Mouse (Mus musculus): ENCODE results near the gene Clec2g. TPM values are rescaled to one million over a fixed set of nuclear protein-coding genes. Genes with fewer than 3 reads are reported as not detected.

Clec2g gene
- total and polyA plus RNA-seq, 3 experiments: 0.04 TPM; not detected in 2

DNA sequence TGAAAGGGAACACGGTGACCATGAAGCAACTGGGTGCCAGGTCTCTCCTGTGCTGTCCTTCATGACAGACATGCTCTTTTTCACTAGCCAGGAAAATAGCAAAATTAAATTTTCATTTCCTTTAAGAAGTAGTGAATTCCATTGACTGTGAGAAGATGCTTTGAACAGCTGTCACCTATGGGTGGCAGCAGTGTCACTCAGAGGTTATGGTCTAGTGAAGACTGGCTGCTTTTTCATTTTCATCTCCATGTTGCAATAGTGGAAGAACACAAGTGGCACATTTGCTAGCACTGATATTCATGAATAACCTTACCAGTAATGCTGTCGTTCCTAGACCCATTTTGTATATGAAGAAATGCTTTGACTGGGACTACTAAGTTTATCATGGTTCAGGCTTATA lies 99.2 kb downstream of the Clec2g start:
- H3K27me3 ChIP-seq (ENCODE audit: control insufficient read depth in 1 of 2, insufficient read depth in 2 of 2, low read length in 2 of 2): no peaks in the 10 kb centered on the region
- peaks cover 2 to 8% of the 10 kb centered on the region in 2 experiments; a peak in 2 of 4 replicates for H3K36me3 ChIP-seq (ENCODE audit: control insufficient read depth in 1 of 2, insufficient read depth in 2 of 2, low read length in 2 of 2)
- H3K9ac ChIP-seq (ENCODE audit: control insufficient read depth, low read depth, low read length, poor library complexity, severe bottlenecking): no peak overlapping the region
- H3K4me3 ChIP-seq (ENCODE audit: control insufficient read depth in 1 of 2, insufficient read depth in 1 of 2, low read depth in 2 of 2, low read length in 2 of 2): no peak overlapping the region
- H3K9me3 ChIP-seq (replicated peaks; ENCODE audit: insufficient read depth, low read length): no peaks in the 10 kb centered on the region
- H3K79me2 ChIP-seq (ENCODE audit: control insufficient read depth, insufficient read depth, low read length, poor library complexity): no peaks in the 10 kb centered on the region
- no peak overlapping the region for H3K27ac ChIP-seq (ENCODE audit: control insufficient read depth, low read depth, low read length)
- peak; percentile 83 for DNase-seq (ENCODE audit: low read depth, low spot score)
- H3K4me1 ChIP-seq (ENCODE audit: control insufficient read depth in 1 of 2, insufficient read depth in 2 of 2, low read length in 2 of 2): peaks cover 3 to 4% of the 10 kb centered on the region in 2 experiments; a peak in 3 of 4 replicates
- no peak for TF ChIP-seq POLR2AphosphoS2 (IDR thresholded peaks at IDR 0.05; ENCODE audit: low read length)
- TF ChIP-seq ZC3H11A (IDR thresholded peaks at IDR 0.05; ENCODE audit: low read depth, low read length): peak; percentile 96
- TF ChIP-seq RAD21 (IDR thresholded peaks at IDR 0.05; ENCODE audit: low read depth, low read length): peak; percentile 96
- TF ChIP-seq TBP (IDR thresholded peaks at IDR 0.05; ENCODE audit: low read depth, low read length): 0 out of 2 replicates have a peak, but pooled peaks have one; percentile 34
- no peak for TF ChIP-seq ZNF384 (IDR thresholded peaks at IDR 0.05; ENCODE audit: low read depth, low read length)
- no peak for TF ChIP-seq ZMIZ1 (IDR thresholded peaks at IDR 0.05; ENCODE audit: low read depth, low read length)
- no peak for TF ChIP-seq GABPA (IDR thresholded peaks at IDR 0.05; ENCODE audit: low read depth, low read length)
- TF ChIP-seq CTCF (IDR thresholded peaks at IDR 0.05 in 2 of 3, conservative IDR thresholded peaks at IDR 0.05 in 1 of 3; ENCODE audit: control insufficient read depth in 1 of 3, insufficient read depth in 1 of 3, low read depth in 2 of 3, low read length in 3 of 3, poor library complexity in 1 of 3, severe bottlenecking in 1 of 3): peak; percentile 64 to 94 (median 72)
- TF ChIP-seq SMC3 (IDR thresholded peaks at IDR 0.05; ENCODE audit: low read depth, low read length): peak; percentile 98

Other genes starting within 250 kb of the Clec2g start
- gene Klrb1, start 211.3 kb upstream of the Clec2g start, total RNA-seq (2012; rRNA removed): not detected in 2 replicates
- gene Klrb1, start 211.3 kb upstream of the Clec2g start, polyA plus RNA-seq (2012; ENCODE audit: insufficient read depth in 1 of 2, insufficient read length in 2 of 2, low read depth in 1 of 2, low replicate concordance in 2 of 2, missing spikeins in 1 of 2): not detected
- not detected in 2 replicates for gene Klrb1c, start 145.2 kb upstream of the Clec2g start, total RNA-seq (2012; rRNA removed)
- gene Klrb1c, start 145.2 kb upstream of the Clec2g start, polyA plus RNA-seq (2012; ENCODE audit: insufficient read depth in 1 of 2, insufficient read length in 2 of 2, low read depth in 1 of 2, low replicate concordance in 2 of 2, missing spikeins in 1 of 2): not detected
- not detected in 2 replicates for gene Gm44511, start 108.1 kb upstream of the Clec2g start, total RNA-seq (2012; rRNA removed)
- gene Gm44511, start 108.1 kb upstream of the Clec2g start, polyA plus RNA-seq (2012; ENCODE audit: insufficient read depth in 1 of 2, insufficient read length in 2 of 2, low read depth in 1 of 2, low replicate concordance in 2 of 2, missing spikeins in 1 of 2): not detected
- gene Klrb1b, start 108.0 kb upstream of the Clec2g start, total RNA-seq (2012; rRNA removed): not detected in 2 replicates
- not detected for gene Klrb1b, start 108.0 kb upstream of the Clec2g start, polyA plus RNA-seq (2012; ENCODE audit: insufficient read depth in 1 of 2, insufficient read length in 2 of 2, low read depth in 1 of 2, low replicate concordance in 2 of 2, missing spikeins in 1 of 2)
- not detected in 2 replicates for gene Clec2i, start 46.8 kb upstream of the Clec2g start, total RNA-seq (2012; rRNA removed)
- gene Clec2i, start 46.8 kb upstream of the Clec2g start, polyA plus RNA-seq (2012; ENCODE audit: insufficient read depth in 1 of 2, insufficient read length in 2 of 2, low read depth in 1 of 2, low replicate concordance in 2 of 2, missing spikeins in 1 of 2): not detected
- not detected in 2 replicates for gene BC035044, start 43.3 kb upstream of the Clec2g start, total RNA-seq (2012; rRNA removed)
- gene BC035044, start 43.3 kb upstream of the Clec2g start, polyA plus RNA-seq (2012; ENCODE audit: insufficient read depth in 1 of 2, insufficient read length in 2 of 2, low read depth in 1 of 2, low replicate concordance in 2 of 2, missing spikeins in 1 of 2): not detected
- 0.16 and 0.27 TPM in 2 replicates for gene Klrb1f, start 111.5 kb downstream of the Clec2g start, total RNA-seq (2012; rRNA removed)
- under 1 TPM in 1 of 2 experiments, not detected in 1; 0.52 TPM for gene Klrb1f, start 111.5 kb downstream of the Clec2g start, polyA plus RNA-seq (2012; ENCODE audit: insufficient read depth in 1 of 2, insufficient read length in 2 of 2, low read depth in 1 of 2, low replicate concordance in 2 of 2, missing spikeins in 1 of 2)
- gene Clec2e, start 166.5 kb downstream of the Clec2g start, total RNA-seq (2012; rRNA removed): not detected in 2 replicates
- not detected for gene Clec2e, start 166.5 kb downstream of the Clec2g start, polyA plus RNA-seq (2012; ENCODE audit: insufficient read depth in 1 of 2, insufficient read length in 2 of 2, low read depth in 1 of 2, low replicate concordance in 2 of 2, missing spikeins in 1 of 2)
- gene Clec2d, start 246.2 kb downstream of the Clec2g start, total RNA-seq (2012; rRNA removed): 1.7 and 2.8 TPM in 2 replicates
- under 1 TPM in 1 of 2 experiments, not detected in 1; 0.50 TPM for gene Clec2d, start 246.2 kb downstream of the Clec2g start, polyA plus RNA-seq (2012; ENCODE audit: insufficient read depth in 1 of 2, insufficient read length in 2 of 2, low read depth in 1 of 2, low replicate concordance in 2 of 2, missing spikeins in 1 of 2)

Data from MEL (cell line).